Mouse (Mus musculus): ENCODE data around the gene Sptlc2. TPM values are rescaled to one million over a fixed set of nuclear protein-coding genes. Genes with fewer than 3 reads are reported as not detected.
"Not testable (repeated sequence)": the region's sequence is repeated elsewhere in the genome, so short reads cannot be mapped to it uniquely, and the experiment has no call there.

The Sptlc2 gene
- polyA plus RNA-seq, 1 experiment from 2014 or later = 73.6 TPM

DNA sequence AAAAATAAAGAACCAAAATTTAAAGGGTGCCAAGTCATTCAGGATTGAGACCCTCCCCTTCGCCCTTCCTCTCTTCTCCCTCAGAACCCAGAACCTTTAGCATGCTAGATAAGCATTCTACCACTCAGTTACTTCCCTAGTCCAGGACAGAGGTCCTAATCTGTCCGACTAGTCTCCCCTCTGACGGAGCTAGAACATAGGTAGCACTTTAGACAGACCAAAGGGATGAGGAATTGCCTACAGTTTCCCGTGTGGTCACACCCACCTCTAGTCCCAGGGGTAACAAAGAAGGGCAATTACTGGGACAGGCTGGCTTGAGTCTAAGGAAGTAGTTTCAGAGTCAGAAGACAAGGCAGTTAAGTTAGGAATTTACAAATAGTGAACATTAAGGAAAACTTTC is 60.1 kb downstream of the Sptlc2 start:
- peaks cover 3% of the 10 kb centered on the region; the same call in 1 of the 2 replicates for H3K4me1 ChIP-seq
- no peak overlapping the region for H3K4me3 ChIP-seq (replicated peaks)
- 61% methylated on average over 4 of the region's 4 CpGs for WGBS
- H3K27ac ChIP-seq (replicated peaks) = no peak overlapping the region
- H3K36me3 ChIP-seq = 0 out of 2 replicates have a peak, but pooled peaks cover 2% of the 10 kb centered on the region
- no peaks in the 10 kb centered on the region for H3K9me3 ChIP-seq (replicated peaks)
- ATAC-seq (ENCODE audit: insufficient number of reproducible peaks, low FRiP score, low TSS enrichment, low read depth) = no peak
- H3K4me2 ChIP-seq (replicated peaks) = no peak overlapping the region
- H3K9ac ChIP-seq = no peak overlapping the region
- H3K27me3 ChIP-seq = no peaks in the 10 kb centered on the region

DNA sequence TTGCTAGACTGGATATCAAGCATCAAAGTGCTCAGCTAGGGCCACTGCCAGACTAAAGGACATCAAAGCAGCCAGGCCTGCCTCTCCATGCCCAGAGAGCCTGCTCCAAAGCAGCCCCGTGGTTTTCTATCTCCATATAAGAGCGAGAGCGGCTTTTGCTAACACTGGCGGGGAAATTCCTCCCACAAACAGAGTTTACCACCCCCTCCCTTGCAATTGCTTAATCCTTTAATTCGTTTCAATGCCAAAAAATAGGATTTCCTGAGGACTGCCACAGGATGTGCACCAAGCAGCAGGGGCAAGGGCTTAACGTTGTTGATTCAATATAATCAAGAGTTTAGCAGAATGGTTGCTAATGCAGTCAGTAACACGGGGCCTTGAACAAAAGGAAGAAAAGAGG is 60.5 kb downstream of the Sptlc2 start:
- H3K36me3 ChIP-seq = 0 out of 2 replicates have a peak, but pooled peaks cover 2% of the 10 kb centered on the region
- no peak overlapping the region for H3K4me2 ChIP-seq (replicated peaks)
- no peak overlapping the region for H3K27ac ChIP-seq (replicated peaks)
- no peaks in the 10 kb centered on the region for H3K27me3 ChIP-seq
- no peaks in the 10 kb centered on the region for H3K9me3 ChIP-seq (replicated peaks)
- H3K4me3 ChIP-seq (replicated peaks) = no peak overlapping the region
- 18% methylated on average over 7 of the region's 7 CpGs for WGBS
- no peak for ATAC-seq (ENCODE audit: insufficient number of reproducible peaks, low FRiP score, low TSS enrichment, low read depth)
- no peak overlapping the region for H3K9ac ChIP-seq
- peaks cover 3% of the 10 kb centered on the region; the same call in 1 of the 2 replicates for H3K4me1 ChIP-seq

DNA sequence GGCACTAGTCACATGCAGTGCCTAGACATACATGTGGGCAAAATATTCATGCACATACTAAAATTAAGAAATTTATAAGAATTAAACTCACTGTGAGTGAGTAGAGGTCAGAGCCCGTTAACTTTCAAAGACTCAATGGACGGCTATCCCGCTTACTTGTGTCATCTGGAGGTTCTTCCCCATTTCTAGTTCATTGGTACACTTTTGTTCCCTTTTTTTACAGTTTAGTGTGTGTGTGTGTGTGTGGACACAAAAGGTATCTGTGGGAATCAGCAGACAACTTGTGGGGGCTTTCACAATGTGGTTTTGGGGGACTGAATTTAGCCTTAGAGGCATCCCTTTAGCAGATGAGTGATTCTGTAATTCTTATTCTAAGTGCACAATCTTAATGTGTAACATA is 62.7 kb downstream of the Sptlc2 start:
- H3K4me3 ChIP-seq (replicated peaks) = no peak overlapping the region
- no peaks in the 10 kb centered on the region for H3K27me3 ChIP-seq
- no peak overlapping the region for H3K4me2 ChIP-seq (replicated peaks)
- H3K4me1 ChIP-seq = no peaks in the 10 kb centered on the region
- ATAC-seq (ENCODE audit: insufficient number of reproducible peaks, low FRiP score, low TSS enrichment, low read depth) = no peak
- no peak overlapping the region for H3K9ac ChIP-seq
- 0 out of 2 replicates have a peak, but pooled peaks cover 2% of the 10 kb centered on the region for H3K36me3 ChIP-seq
- no peak overlapping the region for H3K27ac ChIP-seq (replicated peaks)
- no peaks in the 10 kb centered on the region for H3K9me3 ChIP-seq (replicated peaks)
- WGBS = 95% methylated on average over 3 of the region's 3 CpGs

DNA sequence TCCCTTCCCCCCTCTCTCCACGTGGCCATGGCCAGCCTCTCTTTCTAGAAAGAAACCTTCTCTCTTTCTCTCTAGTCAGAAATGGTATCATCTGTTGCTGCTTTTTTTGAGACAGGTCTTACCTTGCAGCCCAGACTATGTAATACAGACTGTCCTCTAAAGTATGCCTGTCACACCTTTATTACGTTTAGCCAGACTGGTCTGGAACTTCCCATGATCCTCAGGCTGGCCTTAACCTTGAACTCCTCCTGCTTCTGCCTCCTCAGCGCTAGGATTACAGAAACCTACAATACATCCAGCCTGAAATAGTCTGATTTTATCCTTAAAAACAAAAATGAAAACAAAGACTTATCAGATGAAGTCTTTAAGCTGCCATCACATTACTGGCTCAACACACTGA is 68.9 kb downstream of the Sptlc2 start:
- no peaks in the 10 kb centered on the region for H3K4me1 ChIP-seq
- 78% methylated on average over 3 of the region's 3 CpGs for WGBS
- H3K36me3 ChIP-seq = peaks cover 7% of the 10 kb centered on the region; the same call in 1 of the 2 replicates
- no peak overlapping the region for H3K4me3 ChIP-seq (replicated peaks)
- H3K9me3 ChIP-seq (replicated peaks) = no peaks in the 10 kb centered on the region
- no peak overlapping the region for H3K27ac ChIP-seq (replicated peaks)
- no peak overlapping the region for H3K4me2 ChIP-seq (replicated peaks)
- H3K27me3 ChIP-seq = no peaks in the 10 kb centered on the region
- H3K9ac ChIP-seq = no peak overlapping the region
- ATAC-seq (ENCODE audit: insufficient number of reproducible peaks, low FRiP score, low TSS enrichment, low read depth) = no peak

DNA sequence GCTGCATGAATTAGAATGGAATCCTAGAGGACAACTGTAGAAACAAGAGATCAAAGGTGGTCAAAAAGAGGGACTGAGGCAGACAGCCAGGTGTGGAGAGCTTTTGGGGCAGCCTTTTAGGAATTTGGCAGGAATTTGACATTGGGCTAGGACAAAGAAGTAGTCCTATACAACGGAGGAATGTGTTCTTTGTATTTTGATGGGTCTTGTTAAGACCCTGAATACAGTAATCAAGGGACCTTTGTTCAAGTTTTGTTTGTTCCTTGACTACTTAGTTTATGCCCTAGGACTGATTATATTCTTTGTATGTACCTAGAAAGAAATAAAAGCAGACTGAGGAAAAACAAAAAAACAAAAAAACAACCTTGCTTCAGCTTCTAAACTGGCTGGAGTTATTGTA is 70.2 kb downstream of the Sptlc2 start:
- WGBS = 72% methylated on average over 1 of the region's 1 CpGs
- H3K9me3 ChIP-seq (replicated peaks) = no peaks in the 10 kb centered on the region
- peaks cover 12% of the 10 kb centered on the region; the same call in 1 of the 2 replicates for H3K36me3 ChIP-seq
- no peaks in the 10 kb centered on the region for H3K4me1 ChIP-seq
- no peak overlapping the region for H3K4me2 ChIP-seq (replicated peaks)
- no peak overlapping the region for H3K27ac ChIP-seq (replicated peaks)
- H3K9ac ChIP-seq = no peak overlapping the region
- no peaks in the 10 kb centered on the region for H3K27me3 ChIP-seq
- ATAC-seq (ENCODE audit: insufficient number of reproducible peaks, low FRiP score, low TSS enrichment, low read depth) = no peak
- no peak overlapping the region for H3K4me3 ChIP-seq (replicated peaks)

DNA sequence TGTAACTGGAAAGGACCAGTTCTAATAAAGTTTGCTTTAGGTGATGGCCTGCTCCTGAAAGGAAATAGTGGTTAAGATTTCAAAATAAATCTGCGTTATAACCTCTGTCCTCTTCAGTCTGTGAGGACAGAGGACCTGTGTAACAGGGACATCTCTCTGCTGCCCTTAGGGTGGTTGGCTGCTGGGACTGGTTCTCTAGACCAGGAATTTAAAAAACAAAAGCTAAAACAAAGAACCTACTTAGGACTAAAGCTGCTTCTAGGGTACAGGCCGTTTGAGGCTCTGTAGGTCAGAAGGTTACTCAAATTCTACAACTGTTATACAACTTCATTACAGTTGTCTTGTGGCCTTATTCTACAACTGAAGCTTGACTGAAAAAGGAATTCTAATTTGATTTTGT is 75.1 kb downstream of the Sptlc2 start:
- peaks cover 42% of the 10 kb centered on the region for H3K36me3 ChIP-seq
- no peaks in the 10 kb centered on the region for H3K4me1 ChIP-seq
- no peak overlapping the region for H3K4me3 ChIP-seq (replicated peaks)
- H3K9ac ChIP-seq = no peak overlapping the region
- no peaks in the 10 kb centered on the region for H3K27me3 ChIP-seq
- no peak overlapping the region for H3K4me2 ChIP-seq (replicated peaks)
- H3K9me3 ChIP-seq (replicated peaks) = no peaks in the 10 kb centered on the region
- 44% methylated on average over 2 of the region's 2 CpGs for WGBS
- ATAC-seq (ENCODE audit: insufficient number of reproducible peaks, low FRiP score, low TSS enrichment, low read depth) = no peak
- H3K27ac ChIP-seq (replicated peaks) = no peak overlapping the region

DNA sequence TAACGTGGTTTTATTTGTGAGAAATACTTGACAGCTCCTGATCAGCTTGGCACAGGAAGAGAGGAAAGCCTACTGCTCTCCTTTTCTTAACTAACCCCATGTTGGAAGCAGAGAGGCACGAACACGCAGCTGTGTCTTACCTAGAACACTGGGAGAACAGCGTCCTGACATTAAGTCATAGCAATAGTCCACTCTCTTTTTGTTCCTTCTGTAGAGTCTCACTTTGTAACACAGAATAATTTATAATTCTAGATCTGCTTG is 81.6 kb downstream of the Sptlc2 start:
- not testable (repeated sequence) for H3K27me3 ChIP-seq; ATAC-seq (ENCODE audit: insufficient number of reproducible peaks, low FRiP score, low TSS enrichment, low read depth); H3K4me1 ChIP-seq; H3K4me3 ChIP-seq (replicated peaks); H3K9ac ChIP-seq; H3K4me2 ChIP-seq (replicated peaks); H3K9me3 ChIP-seq (replicated peaks); H3K27ac ChIP-seq (replicated peaks)
- 43% methylated on average over 4 of the region's 4 CpGs for whole genome bisulfite sequencing
- H3K36me3 ChIP-seq = peaks cover 19% of the 10 kb centered on the region; the same call in 1 of the 2 replicates

DNA sequence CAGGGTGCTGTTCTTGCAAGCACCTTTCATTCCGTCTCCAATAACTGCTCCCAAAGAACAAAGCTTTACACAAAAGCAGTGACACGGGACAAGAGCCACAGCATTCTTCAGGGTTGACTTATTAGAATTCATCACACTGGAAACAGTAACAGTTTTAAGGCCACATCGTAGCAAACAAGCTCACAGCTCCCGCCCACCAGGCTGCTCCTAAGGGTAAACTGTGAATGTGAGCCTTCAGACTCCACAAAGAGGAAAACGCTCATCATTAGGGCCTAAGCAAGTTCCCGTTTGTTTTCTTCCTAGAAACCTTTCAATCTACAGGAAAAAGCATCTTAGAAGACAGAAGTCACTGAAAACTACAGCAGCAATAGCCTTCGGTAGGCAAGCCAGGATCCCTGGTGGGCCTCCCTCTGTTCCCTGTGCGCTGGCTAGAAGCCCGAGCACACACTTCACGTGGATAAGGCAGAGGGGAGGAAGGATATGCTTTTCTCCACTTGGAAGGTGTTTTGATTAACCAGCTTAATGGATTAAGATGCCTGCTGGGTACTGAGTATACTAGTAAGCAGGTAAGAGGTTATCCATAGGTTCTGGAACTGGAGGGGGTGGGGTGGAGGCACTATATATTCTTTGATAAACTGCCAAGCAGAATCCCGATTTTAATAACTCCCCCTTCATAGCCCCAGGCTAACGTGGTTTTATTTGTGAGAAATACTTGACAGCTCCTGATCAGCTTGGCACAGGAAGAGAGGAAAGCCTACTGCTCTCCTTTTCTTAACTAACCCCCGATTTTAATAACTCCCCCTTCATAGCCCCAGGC is 82.2 kb downstream of the Sptlc2 start:
- no peak overlapping the region for H3K4me2 ChIP-seq (replicated peaks)
- no peaks in the 10 kb centered on the region for H3K27me3 ChIP-seq
- H3K36me3 ChIP-seq = peaks cover 19% of the 10 kb centered on the region; the same call in 1 of the 2 replicates
- H3K4me3 ChIP-seq (replicated peaks) = no peak overlapping the region
- no peak overlapping the region for H3K9ac ChIP-seq
- H3K4me1 ChIP-seq = no peaks in the 10 kb centered on the region
- 24% methylated on average over 13 of the region's 13 CpGs for WGBS
- ATAC-seq (ENCODE audit: insufficient number of reproducible peaks, low FRiP score, low TSS enrichment, low read depth) = no peak
- no peaks in the 10 kb centered on the region for H3K9me3 ChIP-seq (replicated peaks)
- H3K27ac ChIP-seq (replicated peaks) = no peak overlapping the region

DNA sequence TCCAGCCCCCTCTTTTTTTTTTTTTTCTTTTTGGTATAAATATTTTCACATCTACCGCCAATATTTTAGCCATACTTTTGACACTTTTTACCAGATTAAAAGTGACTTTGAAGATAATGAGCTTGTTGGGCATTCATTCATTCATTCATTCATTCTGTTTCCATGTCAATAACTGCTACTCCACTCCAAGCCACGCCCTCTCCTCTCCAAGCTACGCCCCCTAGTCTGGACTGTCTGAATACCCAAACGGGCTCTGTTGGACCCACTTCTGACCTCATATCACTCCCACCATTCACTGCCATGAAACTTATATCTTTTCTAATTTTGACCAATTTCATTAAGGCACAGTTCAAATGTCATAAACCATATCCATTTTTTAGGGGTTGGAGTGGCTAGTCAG is 87.0 kb downstream of the Sptlc2 start:
- Histone ChIP-seq H3K27me3 (no peaks in the 10 kb centered on the region), H3K36me3 (no peaks in the 10 kb centered on the region), H3K4me3 (replicated peaks) (no peak overlapping the region), H3K27ac (replicated peaks) (no peak overlapping the region), H3K4me1 (peaks cover 13% of the 10 kb centered on the region), H3K9ac (no peak overlapping the region), H3K9me3 (replicated peaks) (no peaks in the 10 kb centered on the region), H3K4me2 (replicated peaks) (no peak overlapping the region)
- no peak for ATAC-seq (ENCODE audit: insufficient number of reproducible peaks, low FRiP score, low TSS enrichment, low read depth)
- 47% methylated on average over 4 of the region's 4 CpGs for WGBS

DNA sequence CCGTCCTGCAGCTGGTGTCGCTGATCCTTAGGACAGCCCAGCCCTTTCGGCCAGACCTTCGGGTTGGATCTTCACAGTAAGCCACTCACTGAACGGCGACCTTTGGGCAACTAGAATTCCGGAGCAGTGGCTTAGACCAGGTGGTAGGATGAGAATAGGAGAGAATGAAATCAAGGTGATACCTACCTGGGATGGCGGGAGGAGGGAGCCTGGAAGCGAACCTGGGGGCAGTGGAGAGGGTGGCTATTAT is 87.8 kb downstream of the Sptlc2 start:
- peak; percentile 35; the same call in 1 of the 2 replicates for ATAC-seq (ENCODE audit: insufficient number of reproducible peaks, low FRiP score, low TSS enrichment, low read depth)
- H3K27me3 ChIP-seq = no peaks in the 10 kb centered on the region
- no peak overlapping the region for H3K27ac ChIP-seq (replicated peaks)
- H3K4me1 ChIP-seq = peaks cover 13% of the 10 kb centered on the region
- H3K4me3 ChIP-seq (replicated peaks) = peak overlapping the region; percentile 71
- WGBS = 3% methylated on average over 9 of the region's 9 CpGs
- no peaks in the 10 kb centered on the region for H3K36me3 ChIP-seq
- H3K9ac ChIP-seq = 0 out of 2 replicates have a peak overlapping the region, but pooled peaks have one; percentile 75
- H3K9me3 ChIP-seq (replicated peaks) = no peaks in the 10 kb centered on the region
- H3K4me2 ChIP-seq (replicated peaks) = peak overlapping the region; percentile 99

DNA sequence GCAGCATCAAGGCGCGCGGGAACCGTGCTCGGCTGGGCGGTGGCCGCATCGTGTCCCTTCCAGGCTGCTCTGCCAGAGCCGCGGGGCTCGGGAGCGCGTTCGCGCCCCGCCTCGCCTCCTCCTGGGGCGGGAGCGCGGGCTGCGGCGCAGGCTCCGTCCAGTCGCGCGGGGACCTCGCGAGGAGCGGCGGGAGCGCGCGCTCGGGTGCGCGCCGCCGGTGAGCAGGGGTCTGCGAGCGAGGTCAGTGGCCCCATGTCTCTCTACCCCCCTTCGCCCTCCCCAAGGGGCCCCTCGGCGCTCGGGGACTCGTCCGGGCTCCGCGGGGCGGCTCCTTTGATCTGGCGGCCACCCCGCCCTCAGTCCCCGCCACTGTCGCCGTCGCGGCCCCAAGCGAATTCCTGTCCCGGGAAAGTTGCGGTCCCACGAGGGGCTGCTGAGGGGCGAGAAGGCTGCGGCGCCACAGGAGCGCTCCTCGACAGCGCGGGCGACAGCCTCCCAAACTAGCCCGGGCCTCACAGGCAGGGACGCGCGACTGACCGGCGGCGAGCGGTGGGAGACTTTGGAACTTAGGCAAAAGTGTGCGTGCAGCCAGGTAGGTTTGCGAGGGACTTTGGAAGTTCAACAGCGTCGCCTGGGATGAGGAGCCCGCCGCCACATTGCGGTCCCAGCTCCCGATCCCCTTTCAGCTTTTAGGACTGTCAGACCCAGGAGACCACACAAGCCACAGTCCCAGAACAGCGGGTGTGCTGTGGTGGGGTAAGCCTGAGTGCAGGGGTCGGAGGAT is 88.3 kb downstream of the Sptlc2 start, which contains the start of gene Ism2:
Gene Ism2, minus strand, starts transcription at position 49 of the 784 bp plus-strand sequence.
- Histone ChIP-seq H3K36me3 (no peaks in the 10 kb centered on the region), H3K4me3 (replicated peaks) (peak within 1 kb of the TSS; percentile 71), H3K9ac (peak within 1 kb of the TSS; percentile 75), H3K27me3 (no peaks in the 10 kb centered on the region), H3K27ac (replicated peaks) (no peak within 1 kb of the TSS), H3K4me1 (peaks cover 13% of the 10 kb centered on the region), H3K9me3 (replicated peaks) (no peaks in the 10 kb centered on the region), H3K4me2 (replicated peaks) (peak within 1 kb of the TSS; percentile 99)
- ATAC-seq (ENCODE audit: insufficient number of reproducible peaks, low FRiP score, low TSS enrichment, low read depth) = peak; percentile 74
- under 1% methylated on average over 82 of the region's 86 CpGs for WGBS
